In the genomic region with DNA sequence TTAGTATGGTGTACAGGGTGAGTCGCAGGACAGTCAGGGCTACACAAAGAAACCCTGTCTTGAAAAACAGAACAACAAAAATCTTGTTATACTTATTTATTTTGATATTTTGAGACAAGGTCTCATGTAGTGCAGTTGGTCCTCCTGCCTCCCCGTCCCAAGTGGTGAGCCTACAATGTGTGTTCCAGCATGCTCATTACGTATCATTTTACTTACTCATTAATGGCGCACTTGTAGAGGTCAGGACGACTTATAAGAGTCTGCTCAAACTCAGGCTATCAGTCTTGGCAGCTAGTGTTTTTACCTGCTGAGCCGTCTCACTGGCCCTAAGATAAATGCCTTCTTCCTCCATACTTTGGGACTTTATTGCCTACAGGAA, we compare ENCODE assay signal across 8 mouse cellular contexts. TPM values are rescaled to one million over a fixed set of nuclear protein-coding genes. Genes with fewer than 3 reads are reported as not detected.
DNase-seq lines count a peak whose midpoint lies in the region; ATAC-seq and TF ChIP-seq lines count a peak whose summit lies in the region.

No protein-coding gene starts in this region.

- 29% methylated on average over 6 of the region's 6 CpGs for WGBS in heart, embryonic 11.5 days (ENCODE audit: insufficient replicate concordance)
- WGBS in forebrain, embryonic 12.5 days: 36% methylated on average over 6 of the region's 6 CpGs
- WGBS in liver, embryonic 14.5 days (ENCODE audit: insufficient replicate concordance): 20% methylated on average over 6 of the region's 6 CpGs

- H3K9ac ChIP-seq in heart, embryonic 11.5 days (ENCODE audit: low read depth, low read length): peak overlapping the region; percentile 93
- H3K9ac ChIP-seq in CH12.LX (ENCODE audit: insufficient read depth, low read depth): peak overlapping the region; percentile 74
- H3K9ac ChIP-seq in forebrain, embryonic 12.5 days: peak overlapping the region; percentile 49
- peak overlapping the region; percentile 55 for H3K9ac ChIP-seq in liver, embryonic 14.5 days (replicated peaks)

- H3K9me3 ChIP-seq in heart, embryonic 11.5 days (replicated peaks; ENCODE audit: control insufficient read depth, low read length): no peaks in the 10 kb centered on the region
- H3K9me3 ChIP-seq in CH12.LX (replicated peaks; ENCODE audit: low read length): no peaks in the 10 kb centered on the region
- no peaks in the 10 kb centered on the region for H3K9me3 ChIP-seq in forebrain, embryonic 12.5 days
- H3K9me3 ChIP-seq in liver, embryonic 14.5 days (ENCODE audit: control insufficient read depth, low read length): no peaks in the 10 kb centered on the region

- no peak for TF ChIP-seq RAD21 in CH12.LX (IDR thresholded peaks at IDR 0.05; ENCODE audit: low read depth, low read length)

- no peak for TF ChIP-seq EP300 in CH12.LX (IDR thresholded peaks at IDR 0.05; ENCODE audit: low read length)
- TF ChIP-seq EP300 in liver, embryonic 14.5 days (IDR thresholded peaks at IDR 0.05; ENCODE audit: low read depth): 0 out of 2 replicates have a peak, but pooled peaks have one; percentile 4

- H3K36me3 ChIP-seq in heart, embryonic 11.5 days (ENCODE audit: control insufficient read depth, insufficient read depth, low read length): no peaks in the 10 kb centered on the region
- peaks cover 0 to 12% of the 10 kb centered on the region in 2 experiments for H3K36me3 ChIP-seq in CH12.LX (replicated peaks in 1 of 2; ENCODE audit: control insufficient read depth in 1 of 2, insufficient read depth in 1 of 2, low read length in 1 of 2)
- no peaks in the 10 kb centered on the region for H3K36me3 ChIP-seq in forebrain, embryonic 12.5 days (replicated peaks)
- no peaks in the 10 kb centered on the region for H3K36me3 ChIP-seq in liver, embryonic 14.5 days (replicated peaks; ENCODE audit: control insufficient read depth, insufficient read depth, low read depth)

- H3K4me3 ChIP-seq in heart, embryonic 11.5 days (ENCODE audit: low read depth, low read length): peak overlapping the region; percentile 77
- H3K4me3 ChIP-seq in CH12.LX (replicated peaks in 1 of 3; ENCODE audit: low read depth in 2 of 3, low read length in 2 of 3, poor library complexity in 1 of 3): peak overlapping the region; percentile 39 to 62 (median 51)
- peak overlapping the region; percentile 86 for H3K4me3 ChIP-seq in forebrain, embryonic 12.5 days (replicated peaks)
- H3K4me3 ChIP-seq in liver, embryonic 14.5 days (ENCODE audit: insufficient read depth in 1 of 2, low read depth in 2 of 2, low read length in 2 of 2): peak overlapping the region; percentile 44 to 82

- peaks cover 11% of the 10 kb centered on the region; the same call in 1 of the 2 replicates for H3K4me1 ChIP-seq in heart, embryonic 11.5 days (ENCODE audit: control insufficient read depth, insufficient read depth, low read length)
- H3K4me1 ChIP-seq in CH12.LX (ENCODE audit: control insufficient read depth in 1 of 2, insufficient read depth in 2 of 2): peaks cover 17 to 45% of the 10 kb centered on the region in 2 experiments
- H3K4me1 ChIP-seq in forebrain, embryonic 12.5 days: peaks cover 15% of the 10 kb centered on the region
- H3K4me1 ChIP-seq in liver, embryonic 14.5 days (replicated peaks; ENCODE audit: control insufficient read depth in 2 of 2, insufficient read depth in 2 of 2, low read length in 1 of 2): peaks cover 20 to 22% of the 10 kb centered on the region in 2 experiments

- TF ChIP-seq CTCF in CH12.LX (conservative IDR thresholded peaks at IDR 0.05 in 1 of 2, IDR thresholded peaks at IDR 0.05 in 1 of 2; ENCODE audit: low read depth in 2 of 2, low read length in 2 of 2): no peak
- no peak for TF ChIP-seq CTCF in liver, embryonic 14.5 days (IDR thresholded peaks at IDR 0.05; ENCODE audit: low read depth)

- DNase-seq in heart, postnatal 4 days: no peak
- no peak for DNase-seq in CH12.LX (ENCODE audit: extremely low read depth)
- no peak for DNase-seq in liver, embryonic 14.5 days (ENCODE audit: low read depth in 3 of 3, low spot score in 3 of 3)
- DNase-seq in adrenal gland, postnatal 36 days: no peak
- DNase-seq in adrenal gland, adult 8-10 months: no peak
- DNase-seq in cerebellum, postnatal 25 days: no peak

- peak overlapping the region; percentile 98 for H3K27ac ChIP-seq in heart, embryonic 11.5 days (ENCODE audit: low read depth, low read length)
- peak overlapping the region; percentile 19; the same call in 1 of the 2 replicates for H3K27ac ChIP-seq in CH12.LX (ENCODE audit: insufficient read depth, low read depth)
- H3K27ac ChIP-seq in forebrain, embryonic 12.5 days: peak overlapping the region; percentile 63
- H3K27ac ChIP-seq in liver, embryonic 14.5 days: peak overlapping the region; percentile 81

- H3K4me2 ChIP-seq in heart, embryonic 11.5 days: peak overlapping the region; percentile 81
- peak overlapping the region; percentile 84 for H3K4me2 ChIP-seq in CH12.LX (ENCODE audit: insufficient read depth, low read depth, poor library complexity, severe bottlenecking)
- H3K4me2 ChIP-seq in forebrain, embryonic 12.5 days: peak overlapping the region; percentile 81
- peak overlapping the region; percentile 94 for H3K4me2 ChIP-seq in liver, embryonic 14.5 days (ENCODE audit: low read depth)

- in situ Hi-C loops in CH12.LX (cut with MboI; ENCODE audit: low pct_ligation_motif_present, low pct_unique_long_range_greater_than_20kb, low sequenced_read_pairs): loop anchor here (5.0 kb wide), 1 partner anchor 155 kb away; no protein-coding TSS in a partner anchor

- dilution Hi-C loops in CH12.LX (cut with MboI; ENCODE audit: extremely low pct_ligation_motif_present, extremely low pct_unique_long_range_greater_than_20kb, low sequenced_read_pairs): no loop called here

- ATAC-seq in heart, embryonic 11.5 days (replicated peaks; ENCODE audit: insufficient number of reproducible peaks, low FRiP score, low TSS enrichment): no peak
- ATAC-seq in forebrain, embryonic 12.5 days (ENCODE audit: low FRiP score): no peak
- peak; percentile 11; the same call in 1 of the 2 replicates for ATAC-seq in liver, embryonic 14.5 days (ENCODE audit: insufficient read depth)

- H3K27me3 ChIP-seq in heart, embryonic 11.5 days (ENCODE audit: control insufficient read depth, insufficient read depth, low read length): no peaks in the 10 kb centered on the region
- H3K27me3 ChIP-seq in CH12.LX (replicated peaks): no peaks in the 10 kb centered on the region
- no peaks in the 10 kb centered on the region for H3K27me3 ChIP-seq in forebrain, embryonic 12.5 days
- no peaks in the 10 kb centered on the region for H3K27me3 ChIP-seq in liver, embryonic 14.5 days (ENCODE audit: control insufficient read depth, insufficient read depth, low read length)

- no peak for TF ChIP-seq POLR2A in CH12.LX (IDR thresholded peaks at IDR 0.05; ENCODE audit: low read depth, low read length)

- H3K79me2 ChIP-seq in CH12.LX (replicated peaks; ENCODE audit: control insufficient read depth, extremely low read depth, insufficient read depth, poor library complexity, severe bottlenecking): no peaks in the 10 kb centered on the region; the same call in 1 of the 2 replicates

TF ChIP-seq in CH12.LX, 34 proteins besides CTCF, POLR2A, EP300 and RAD21 (continues in another document):
- TF ChIP-seq NRF1 (IDR thresholded peaks at IDR 0.05; ENCODE audit: low read depth, low read length) (no peak), MEF2A (IDR thresholded peaks at IDR 0.05; ENCODE audit: borderline replicate concordance, low read depth, low read length) (no peak), TBP (conservative IDR thresholded peaks at IDR 0.05; ENCODE audit: low read depth, low read length) (no peak), ZMIZ1 (IDR thresholded peaks at IDR 0.05; ENCODE audit: low read depth, low read length) (no peak), POLR2AphosphoS2 (IDR thresholded peaks at IDR 0.05; ENCODE audit: low read depth, low read length) (no peak), E2F4 (IDR thresholded peaks at IDR 0.05; ENCODE audit: insufficient replicate concordance, low read depth, low read length) (no peak), ZNF384 (IDR thresholded peaks at IDR 0.05; ENCODE audit: low read depth, low read length) (no peak), MAZ (IDR thresholded peaks at IDR 0.05; ENCODE audit: low read depth, low read length) (no peak)

RNA-seq across cellular contexts. Expression of gene Dguok, which starts 0.4 kb away (rescaled TPM):
- polyA plus RNA-seq in heart, embryonic 11.5 days (2014; fragmentation: Nextera tagmentation; extraction: Ambion mirVana): 47.9 and 54.3 TPM in 2 replicates
- total RNA-seq in heart, postnatal 4 days (2021): 10 to 100 TPM; 24.4 to 25.6 TPM
- total RNA-seq in CH12.LX (2012; rRNA removed) (11.1 and 11.5 TPM in 2 replicates), CH12.LX (2014; rRNA removed) (14.6 and 16.7 TPM in 2 replicates)
- 8.0 and 8.7 TPM in 2 replicates for polyA plus RNA-seq in CH12.LX (2012; ENCODE audit: insufficient read length, low read depth)
- polyA plus RNA-seq in forebrain, embryonic 12.5 days (2016; fragmentation: Nextera tagmentation; extraction: Ambion mirVana): 56.3 and 64.7 TPM in 2 replicates
- polyA plus RNA-seq in liver, embryonic 14.5 days (2012; rRNA removed): 14.6 and 16.8 TPM in 2 replicates
- polyA plus RNA-seq in liver, embryonic 14.5 days (2014; fragmentation: Nextera tagmentation; extraction: Ambion mirVana): 21.6 and 27.2 TPM in 2 replicates
- total RNA-seq in adrenal gland, postnatal 36 days (2021): 10 to 100 TPM; 44.5 to 47.5 TPM
- total RNA-seq in adrenal gland, adult 8-10 months (2022): 10 to 100 TPM; 46.1 to 62.6 (median 54.7) TPM

RNA-seq across cellular contexts. Expression of gene Actg2, which starts 28.9 kb away (rescaled TPM):
- 10.7 and 10.9 TPM in 2 replicates for polyA plus RNA-seq in heart, embryonic 11.5 days (2014; fragmentation: Nextera tagmentation; extraction: Ambion mirVana)
- 10 to 100 TPM; 10.4 to 13.7 TPM for total RNA-seq in heart, postnatal 4 days (2021)
- total RNA-seq in CH12.LX (2012; rRNA removed): 0.84 and 1.1 TPM in 2 replicates
- total RNA-seq in CH12.LX (2014; rRNA removed): 1.6 and 1.8 TPM in 2 replicates
- 4.0 and 5.6 TPM in 2 replicates for polyA plus RNA-seq in CH12.LX (2012; ENCODE audit: insufficient read length, low read depth)
- 2.2 and 4.3 TPM in 2 replicates for polyA plus RNA-seq in forebrain, embryonic 12.5 days (2016; fragmentation: Nextera tagmentation; extraction: Ambion mirVana)
- 2.3 and 2.7 TPM in 2 replicates for polyA plus RNA-seq in liver, embryonic 14.5 days (2012; rRNA removed)
- polyA plus RNA-seq in liver, embryonic 14.5 days (2014; fragmentation: Nextera tagmentation; extraction: Ambion mirVana): 1.4 and 2.4 TPM in 2 replicates
- total RNA-seq in adrenal gland, postnatal 36 days (2021): under 1 TPM; 0.30 to 0.76 TPM
- total RNA-seq in adrenal gland, adult 8-10 months (2022): under 1 TPM in 3 of 4 experiments, not detected in 1; 0.28 to 0.52 (median 0.30) TPM

RNA-seq across cellular contexts. Expression of gene Tet3, which starts 48.3 kb away (rescaled TPM):
- 25.0 and 30.3 TPM in 2 replicates for polyA plus RNA-seq in heart, embryonic 11.5 days (2014; fragmentation: Nextera tagmentation; extraction: Ambion mirVana)
- total RNA-seq in heart, postnatal 4 days (2021): 10 to 100 TPM; 51.7 to 56.7 TPM
- total RNA-seq in CH12.LX (2012; rRNA removed): 5.6 and 8.2 TPM in 2 replicates
- 2.2 and 3.2 TPM in 2 replicates for total RNA-seq in CH12.LX (2014; rRNA removed)
- 6.4 and 10.0 TPM in 2 replicates for polyA plus RNA-seq in CH12.LX (2012; ENCODE audit: insufficient read length, low read depth)
- polyA plus RNA-seq in forebrain, embryonic 12.5 days (2016; fragmentation: Nextera tagmentation; extraction: Ambion mirVana): 62.7 and 74.3 TPM in 2 replicates
- 3.0 and 3.1 TPM in 2 replicates for polyA plus RNA-seq in liver, embryonic 14.5 days (2012; rRNA removed)
- 7.7 and 8.3 TPM in 2 replicates for polyA plus RNA-seq in liver, embryonic 14.5 days (2014; fragmentation: Nextera tagmentation; extraction: Ambion mirVana)
- total RNA-seq in adrenal gland, postnatal 36 days (2021): 10 to 100 TPM; 25.2 to 38.5 TPM
- total RNA-seq in adrenal gland, adult 8-10 months (2022): 10 to 100 TPM; 24.3 to 40.5 (median 35.3) TPM

Comparison
In these comparisons a context has a peak if more than half of its experiments do, and no peak if none do; other contexts are left out.
1. H3K27ac ChIP-seq: peak in every context shown above with its lines; median percentile 98 in heart, embryonic 11.5 days; 81 in liver, embryonic 14.5 days; 63 in forebrain, embryonic 12.5 days; 19 in CH12.LX.
2. RNA of gene Actg2, which starts 28.9 kb away (total RNA-seq): 10.4 to 13.7 TPM in heart, postnatal 4 days; 0.84 to 1.8 TPM in CH12.LX, 0.30 to 0.76 TPM in adrenal gland, postnatal 36 days and 0.28 to 0.52 TPM in adrenal gland, adult 8-10 months; every median in the first group is over 4 times any median in the second.
3. Peak in every context shown above with its lines, with median percentiles within 50 percentile points of each other: H3K4me2 ChIP-seq, H3K4me3 ChIP-seq and H3K9ac ChIP-seq.